Mouse (Mus musculus): ENCODE measurements around the gene Lasp1.

DNA sequence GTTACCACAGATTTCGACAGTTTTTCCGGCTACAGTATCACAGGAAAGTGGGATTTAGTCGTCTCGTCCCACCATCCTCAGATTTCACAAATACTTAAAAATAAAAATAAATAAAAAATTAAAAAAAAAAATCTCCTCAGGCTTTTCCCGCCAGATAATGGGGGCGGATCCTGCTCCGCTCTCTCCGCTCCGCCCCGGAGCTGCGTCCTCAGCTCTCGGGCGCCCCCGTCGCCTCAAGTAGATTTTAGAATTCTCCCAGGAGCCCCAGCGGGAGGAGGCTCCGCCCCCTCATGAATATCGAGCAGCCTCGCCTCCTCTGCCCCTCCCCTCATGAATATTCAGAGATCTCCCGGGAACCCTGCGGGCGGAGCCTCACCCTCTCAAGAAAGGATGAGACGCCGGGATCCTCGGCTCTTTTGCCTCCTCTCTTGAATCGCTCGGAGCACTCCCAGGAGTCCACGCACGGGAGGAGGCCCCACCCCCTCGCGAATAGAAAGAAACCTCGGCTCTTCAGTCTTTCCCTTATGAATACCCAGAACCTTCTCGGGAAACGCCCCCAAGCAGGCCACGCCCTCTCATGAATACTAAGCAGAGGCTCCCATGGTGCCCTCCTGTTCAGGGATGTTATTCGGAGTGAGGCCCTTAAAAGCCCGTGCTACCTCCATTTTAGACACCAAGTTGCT, 85.3 kb downstream of the Lasp1 start, which contains the start of gene Fbxo47:
- TF ChIP-seq CTCF (conservative IDR thresholded peaks at IDR 0.05 in 1 of 2, IDR thresholded peaks at IDR 0.05 in 1 of 2; ENCODE audit: low read depth in 2 of 2, low read length in 2 of 2) (peak; percentile 26 to 86; a peak in 2 of 4 replicates), CHD2 (IDR thresholded peaks at IDR 0.05; ENCODE audit: low read length) (peak; percentile 55), POLR2A (IDR thresholded peaks at IDR 0.05; ENCODE audit: low read depth, low read length) (peak; percentile 95; the same call in 1 of the 2 replicates), SMC3 (IDR thresholded peaks at IDR 0.05; ENCODE audit: low read depth, low read length) (peak; percentile 25), EP300 (IDR thresholded peaks at IDR 0.05; ENCODE audit: low read length) (peak; percentile 15; the same call in 1 of the 2 replicates), GABPA (IDR thresholded peaks at IDR 0.05; ENCODE audit: insufficient replicate concordance, low read depth, low read length) (no peak), UBTF (IDR thresholded peaks at IDR 0.05; ENCODE audit: low read depth, low read length) (no peak), PAX5 (IDR thresholded peaks at IDR 0.05; ENCODE audit: low read length) (no peak), USF2 (conservative IDR thresholded peaks at IDR 0.05; ENCODE audit: low read depth, low read length) (no peak; the same call in 1 of the 2 replicates)

All from CH12.LX (cell line).